ENCODE assay signal across 22 mouse cellular contexts in genomic region chr5:75077051-75077380, GRCm38 (mm10). TPM values are rescaled to one million over a fixed set of nuclear protein-coding genes. Genes with fewer than 3 reads are reported as not detected.
DNase-seq lines count a peak whose midpoint lies in the region; ATAC-seq and TF ChIP-seq lines count a peak whose summit lies in the region.
"Had no signal": no experiment of that assay in that cellular context is flagged by ENCODE, and none has a peak within 500 bp of the region (broad histone marks: within the 10 kb centered on the region; RNA-seq: fewer than 3 reads in every experiment).

No protein-coding gene starts in this region.

- H3K36me3 ChIP-seq in hindbrain, embryonic 11.5 days (ENCODE audit: control insufficient read depth, insufficient read depth, low read length), result no peaks in the 10 kb centered on the region
- no peaks in the 10 kb centered on the region for H3K36me3 ChIP-seq in hindbrain, postnatal 0 days (ENCODE audit: insufficient read depth, low read length)
- H3K36me3 ChIP-seq in forebrain, embryonic 11.5 days (ENCODE audit: control insufficient read depth, insufficient read depth, low read length), result no peaks in the 10 kb centered on the region
- H3K36me3 ChIP-seq: heart, embryonic 15.5 days; limb, embryonic 15.5 days had no signal

- WGBS in hindbrain, embryonic 11.5 days, result 1% methylated on average over 19 of the region's 19 CpGs
- WGBS in hindbrain, postnatal 0 days, result 2% methylated on average over 19 of the region's 19 CpGs
- under 1% methylated on average over 19 of the region's 19 CpGs for WGBS in forebrain, embryonic 11.5 days

- ATAC-seq in hindbrain, embryonic 11.5 days (ENCODE audit: low FRiP score), result no peak
- ATAC-seq in hindbrain, postnatal 0 days, result no peak
- no peak for ATAC-seq in forebrain, embryonic 11.5 days (replicated peaks; ENCODE audit: low FRiP score)
- ATAC-seq in inflammation-experienced regulatory T-cells, adult 6 months, result peak; percentile 27
- ATAC-seq: activated CD4-positive, CD25-positive, alpha-beta regulatory T cell, adult 4 months had no signal

- H3K4me2 ChIP-seq in hindbrain, embryonic 11.5 days (replicated peaks; ENCODE audit: low read depth, low read length), result peak overlapping the region; percentile 49
- H3K4me2 ChIP-seq in hindbrain, postnatal 0 days (ENCODE audit: low read depth, low read length), result no peak overlapping the region
- H3K4me2 ChIP-seq in forebrain, embryonic 11.5 days (ENCODE audit: low read depth, low read length, severe bottlenecking), result peak overlapping the region; percentile 52
- H3K4me2 ChIP-seq: heart, embryonic 15.5 days; limb, embryonic 15.5 days had no signal

- H3K27ac ChIP-seq in hindbrain, embryonic 11.5 days (ENCODE audit: low read depth, low read length), result no peak overlapping the region
- H3K27ac ChIP-seq in hindbrain, postnatal 0 days, result no peak overlapping the region
- H3K27ac ChIP-seq in forebrain, embryonic 11.5 days (ENCODE audit: low read depth, low read length), result no peak overlapping the region
- H3K27ac ChIP-seq: heart, embryonic 15.5 days; limb, embryonic 15.5 days had no signal

- peaks cover 4% of the 10 kb centered on the region for H3K4me1 ChIP-seq in hindbrain, embryonic 11.5 days (replicated peaks; ENCODE audit: control insufficient read depth, insufficient read depth, low read length)
- H3K4me1 ChIP-seq in hindbrain, postnatal 0 days (ENCODE audit: insufficient read depth, low read length), result no peaks in the 10 kb centered on the region
- H3K4me1 ChIP-seq in forebrain, embryonic 11.5 days (replicated peaks; ENCODE audit: control insufficient read depth, insufficient read depth, low read length), result peaks cover 28% of the 10 kb centered on the region

- no peaks in the 10 kb centered on the region for H3K9me3 ChIP-seq in hindbrain, embryonic 11.5 days (ENCODE audit: control insufficient read depth, low read length)
- H3K9me3 ChIP-seq in hindbrain, postnatal 0 days (ENCODE audit: low read length), result no peaks in the 10 kb centered on the region
- H3K9me3 ChIP-seq in forebrain, embryonic 11.5 days (ENCODE audit: control insufficient read depth, low read length), result no peaks in the 10 kb centered on the region
- H3K9me3 ChIP-seq: heart, embryonic 15.5 days; limb, embryonic 15.5 days had no signal

- no peak for DNase-seq in hindbrain, embryonic 11.5 days (ENCODE audit: low spot score)
- no peak for DNase-seq in hindbrain, postnatal 0 days (ENCODE audit: low spot score)
- peak; percentile 19 for DNase-seq in embryo, embryonic 10 days (ENCODE audit: low spot score)
- no peak for DNase-seq in forebrain, embryonic 11.5 days (ENCODE audit: low spot score)
- DNase-seq in gastrocnemius, postnatal 10 days, result no peak
- no peak for DNase-seq in gastrocnemius, postnatal 4 days (ENCODE audit: low spot score in 2 of 2)
- DNase-seq in urinary bladder, postnatal 14 days (ENCODE audit: low spot score), result no peak
- DNase-seq: adrenal gland, postnatal 25 days; cerebellum, adult 9-11 months; heart, adult 18-20 months; kidney, adult 11 months; kidney, postnatal 14 days; lung, postnatal 14 days; thymus, postnatal 14 days had no signal

- TF ChIP-seq CTCF in hindbrain, postnatal 0 days (IDR thresholded peaks at IDR 0.05; ENCODE audit: low read depth), result no peak

- peaks cover 94% of the 10 kb centered on the region for H3K27me3 ChIP-seq in hindbrain, embryonic 11.5 days (ENCODE audit: control insufficient read depth, insufficient read depth, low read length)
- H3K27me3 ChIP-seq in hindbrain, postnatal 0 days (ENCODE audit: insufficient read depth, low read length), result peaks cover 94% of the 10 kb centered on the region
- H3K27me3 ChIP-seq in forebrain, embryonic 11.5 days (ENCODE audit: control insufficient read depth, insufficient read depth, low read length), result peaks cover 94% of the 10 kb centered on the region

- H3K4me3 ChIP-seq in hindbrain, embryonic 11.5 days (ENCODE audit: low read depth, low read length), result peak overlapping the region; percentile 40
- H3K4me3 ChIP-seq in hindbrain, postnatal 0 days (ENCODE audit: low read length), result no peak overlapping the region
- peak overlapping the region; percentile 47 for H3K4me3 ChIP-seq in forebrain, embryonic 11.5 days (ENCODE audit: low read depth, low read length)
- H3K4me3 ChIP-seq: heart, embryonic 15.5 days; limb, embryonic 15.5 days; myocyte had no signal

- H3K9ac ChIP-seq in hindbrain, embryonic 11.5 days (ENCODE audit: low read depth, low read length), result 0 out of 2 replicates have a peak overlapping the region, but pooled peaks have one; percentile 40
- no peak overlapping the region for H3K9ac ChIP-seq in hindbrain, postnatal 0 days (replicated peaks; ENCODE audit: low read length)
- H3K9ac ChIP-seq in forebrain, embryonic 11.5 days (ENCODE audit: low read length), result peak overlapping the region; percentile 67
- H3K9ac ChIP-seq: heart, embryonic 15.5 days; limb, embryonic 15.5 days had no signal

RNA-seq across cellular contexts. Expression of gene Gsx2, which starts 1.6 kb away (rescaled TPM):
- polyA plus RNA-seq in hindbrain, embryonic 11.5 days (2014; fragmentation: Nextera tagmentation; extraction: Ambion mirVana), result 5.5 and 6.0 TPM in 2 replicates
- 0.47 TPM in 1 of 2 replicates, not detected in the other for total RNA-seq in hindbrain, postnatal 0 days (2014; rRNA removed)
- polyA plus RNA-seq in hindbrain, postnatal 0 days (2015; fragmentation: Nextera tagmentation; extraction: Ambion mirVana), result 0.14 TPM in 1 of 2 replicates, not detected in the other
- polyA plus RNA-seq in forebrain, embryonic 11.5 days (2014; fragmentation: Nextera tagmentation; extraction: Ambion mirVana), result 20.1 and 23.1 TPM in 2 replicates
- not detected for polyA plus RNA-seq in inflammation-experienced regulatory T-cells, adult 6 months (2017; shearing (Covaris generic))
- not detected for total RNA-seq in gastrocnemius, postnatal 10 days (2021)
- not detected for total RNA-seq in gastrocnemius, postnatal 4 days (2021)
- total RNA-seq: adrenal gland, postnatal 25 days; heart, adult 18-20 months; hematopoietic stem cell, adult 5-6 weeks; megakaryocyte-erythroid progenitor cell, adult 5-6 weeks had no signal
- polyA plus RNA-seq: activated CD4-positive, CD25-positive, alpha-beta regulatory T cell, adult 4 months; heart, embryonic 15.5 days; limb, embryonic 15.5 days; liver, embryonic 16.5 days; myocyte had no signal

RNA-seq across cellular contexts. Expression of gene Chic2, which starts 32.4 kb away (rescaled TPM):
- 50.9 and 52.3 TPM in 2 replicates for polyA plus RNA-seq in hindbrain, embryonic 11.5 days (2014; fragmentation: Nextera tagmentation; extraction: Ambion mirVana)
- 10.5 and 12.8 TPM in 2 replicates for total RNA-seq in hindbrain, postnatal 0 days (2014; rRNA removed)
- polyA plus RNA-seq in hindbrain, postnatal 0 days (2015; fragmentation: Nextera tagmentation; extraction: Ambion mirVana), result 33.9 and 34.6 TPM in 2 replicates
- 42.3 and 53.9 TPM in 2 replicates for polyA plus RNA-seq in forebrain, embryonic 11.5 days (2014; fragmentation: Nextera tagmentation; extraction: Ambion mirVana)
- 10 to 100 TPM in 1 of 3 experiments, 1 to 10 TPM in 2; 5.5 to 11.5 (median 9.3) TPM for polyA plus RNA-seq in inflammation-experienced regulatory T-cells, adult 6 months (2017; shearing (Covaris generic))
- total RNA-seq in gastrocnemius, postnatal 10 days (2021), result 10 to 100 TPM; 24.5 to 25.9 TPM
- total RNA-seq in gastrocnemius, postnatal 4 days (2021), result 10 to 100 TPM; 29.2 to 31.2 TPM
